Mouse (Mus musculus) naive thymus-derived CD4-positive, alpha-beta T cell, adult 2 months (primary cell): Measurements from ENCODE around the gene Cym.

Experiments
- DNase-seq: peaks from one replicate; pipeline ENCODE4 v3.0.0-alpha.2; 2011; ENCODE audit warnings: low read depth

Gene Cym

DNA sequence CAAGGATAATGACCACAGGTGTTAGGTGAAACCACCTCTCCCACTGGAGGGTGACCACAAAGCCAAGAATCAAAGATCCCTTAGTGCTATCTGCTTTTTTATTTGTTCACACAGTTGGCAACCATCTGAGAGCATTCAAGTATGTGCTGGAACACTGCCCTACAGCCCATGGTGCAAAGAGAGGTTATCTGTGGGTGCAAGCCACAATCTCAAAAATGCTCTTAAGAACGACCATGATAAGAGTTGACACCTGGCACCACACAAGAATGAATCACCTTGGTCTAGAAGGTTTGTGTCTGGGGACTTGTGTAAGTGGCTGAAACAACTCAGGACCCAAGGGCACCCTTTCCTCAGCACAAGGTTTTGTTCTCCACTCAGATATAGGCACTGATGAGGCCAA, 1.7 kb upstream of the Cym start:
- DNase-seq, result no peak

DNA sequence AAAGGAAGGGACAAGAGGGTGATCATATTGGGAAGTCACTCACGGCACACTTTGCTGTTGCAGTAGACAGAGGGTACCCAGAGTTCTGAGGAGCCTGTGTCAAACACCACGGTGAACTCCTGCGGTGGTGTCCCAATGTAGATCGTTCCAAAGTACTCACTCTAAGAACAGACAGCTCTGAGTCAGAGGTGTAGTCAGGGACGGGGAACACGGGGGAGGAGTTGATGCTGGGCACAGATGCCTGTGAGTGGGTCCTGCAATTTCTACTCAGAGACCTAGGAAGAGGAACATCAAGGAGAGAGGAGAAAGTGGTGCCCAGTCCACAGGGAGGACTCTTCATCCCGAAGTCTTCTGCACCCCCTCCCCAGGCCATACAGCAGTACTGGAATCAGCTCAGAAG, 3.0 kb downstream of the Cym start:
- no peak for DNase-seq

DNA sequence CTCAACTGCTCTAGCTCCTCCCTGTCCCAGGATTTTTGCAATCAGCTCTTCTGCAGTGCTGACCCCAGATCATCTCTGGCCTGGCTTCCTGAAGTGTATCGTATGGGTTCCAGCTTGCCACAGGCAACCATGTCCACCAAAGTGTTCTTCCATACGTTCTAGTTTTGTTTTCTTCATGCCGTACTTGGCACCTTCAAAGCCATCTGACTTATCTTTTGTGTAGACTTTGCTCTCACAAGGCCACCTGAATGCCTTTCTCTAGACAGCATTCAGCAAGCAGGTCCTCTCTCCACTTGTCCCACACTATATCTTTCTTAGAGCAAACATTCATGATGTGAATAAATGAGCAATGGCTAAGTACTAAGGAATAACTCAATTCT, 4.4 kb downstream of the Cym start:
- no peak for DNase-seq

DNA sequence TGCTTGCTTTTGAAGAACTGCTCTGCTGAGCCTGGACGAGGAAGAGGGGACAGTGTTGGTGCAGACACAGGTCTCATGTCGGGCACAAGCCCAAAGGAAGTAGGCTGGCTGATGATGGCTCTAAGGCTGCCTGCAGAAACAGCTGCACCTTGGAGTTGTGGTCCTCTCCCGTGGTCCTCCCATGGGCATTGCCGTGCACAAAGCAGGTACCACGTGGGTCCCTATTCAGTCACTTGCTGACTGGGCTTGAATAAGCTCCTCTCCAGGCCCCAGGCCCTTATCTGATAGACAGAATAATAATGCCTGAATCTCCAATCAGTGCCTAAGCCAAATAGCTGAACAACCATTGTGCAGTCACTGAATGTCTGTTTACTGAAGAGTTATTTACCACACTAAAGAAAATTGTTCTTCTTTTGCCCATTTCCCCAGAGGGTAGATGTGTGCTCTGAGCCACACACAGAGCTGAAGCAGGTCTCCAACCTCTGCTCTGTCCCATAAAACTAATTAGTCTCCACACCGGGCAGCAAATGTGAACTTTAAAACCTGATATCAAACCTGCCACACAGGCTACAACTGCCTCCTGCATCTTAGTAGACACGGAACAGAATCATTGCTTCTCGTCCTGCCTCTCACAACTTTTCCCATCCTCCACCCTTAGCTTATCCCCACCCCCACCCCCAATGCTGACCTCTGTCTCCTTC, 5.0 kb downstream of the Cym start:
- DNase-seq, result no peak

DNA sequence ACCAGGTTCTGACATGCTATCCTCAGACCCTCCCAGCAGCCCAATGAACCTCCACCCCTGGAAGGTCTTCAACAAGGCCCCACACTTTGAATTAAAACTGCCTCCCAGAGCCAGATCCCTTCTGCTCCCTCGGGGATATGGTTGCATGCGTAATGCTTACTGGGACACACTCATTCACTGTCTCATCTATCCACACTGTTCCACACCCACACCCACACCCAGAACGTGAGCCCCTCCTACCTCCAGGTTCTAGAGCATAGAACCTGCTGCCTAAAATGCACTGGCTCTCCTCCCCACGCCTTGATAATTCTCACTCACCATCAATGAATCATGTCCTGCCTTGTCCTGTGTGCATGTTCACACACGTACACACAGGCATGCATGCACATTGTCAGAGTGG, 6.9 kb downstream of the Cym start:
- DNase-seq, result no peak

DNA sequence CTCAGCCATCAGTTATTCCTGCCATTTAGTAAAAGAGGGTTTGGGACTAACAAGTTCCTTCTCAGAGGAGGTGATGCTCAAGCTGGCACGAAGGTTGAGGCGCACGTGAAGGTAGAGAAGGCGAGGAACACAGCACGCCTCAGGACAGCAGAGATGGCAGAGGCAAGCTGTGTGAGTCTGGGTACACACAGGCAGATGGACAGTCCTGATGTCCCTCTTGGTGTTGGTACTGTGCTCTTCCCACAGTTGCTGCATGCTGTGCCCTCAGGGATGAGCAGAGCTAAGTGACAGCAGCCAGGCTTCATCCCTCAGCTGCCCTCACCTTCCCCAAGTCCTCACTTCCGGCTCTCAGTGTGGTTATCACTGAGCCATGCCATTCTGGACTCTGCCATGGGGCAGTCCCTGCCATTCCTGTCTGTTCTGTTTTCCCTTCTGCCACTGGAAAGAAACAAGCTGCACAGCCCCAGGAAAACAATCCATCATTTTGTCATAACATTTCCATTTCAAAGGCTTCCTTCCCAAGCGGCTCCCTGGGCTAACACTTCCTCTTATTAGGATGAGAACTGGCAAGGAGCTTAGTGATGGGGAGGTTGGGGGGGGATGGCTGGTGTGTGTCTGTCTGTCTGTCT, 13.8 kb downstream of the Cym start:
- DNase-seq, result no peak

DNA sequence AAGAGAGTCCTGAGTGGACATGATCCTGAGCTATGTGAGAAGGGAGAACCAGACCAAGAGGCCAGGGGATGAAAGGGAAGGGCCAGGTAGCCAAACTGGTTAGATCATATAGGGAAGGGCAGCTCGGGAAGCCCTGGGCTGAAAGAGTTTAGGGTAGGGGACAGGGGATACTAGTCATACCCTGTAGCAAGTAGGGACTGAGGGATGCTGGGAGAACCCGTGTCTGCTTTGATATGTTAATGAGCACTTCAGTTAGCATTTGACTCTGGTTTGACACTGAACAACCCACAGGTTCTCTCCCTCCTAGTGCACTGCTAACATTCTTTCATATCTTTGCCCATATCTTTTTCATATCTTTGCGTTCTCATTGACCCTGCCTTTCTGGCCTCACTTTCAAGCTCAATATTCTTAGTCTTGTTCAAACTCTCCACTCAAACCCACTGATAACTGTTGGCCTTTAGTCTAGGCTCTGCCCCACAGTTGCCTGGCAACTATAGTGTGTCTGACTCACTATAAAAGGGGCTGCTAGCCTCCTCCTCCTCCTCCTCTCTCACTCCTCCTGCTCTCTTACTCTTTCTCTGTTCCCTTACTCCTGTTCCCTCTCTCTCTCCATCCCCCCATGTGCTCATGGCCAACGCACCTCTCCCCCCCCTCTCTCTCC, 14.9 kb downstream of the Cym start:
- DNase-seq, result no peak

DNA sequence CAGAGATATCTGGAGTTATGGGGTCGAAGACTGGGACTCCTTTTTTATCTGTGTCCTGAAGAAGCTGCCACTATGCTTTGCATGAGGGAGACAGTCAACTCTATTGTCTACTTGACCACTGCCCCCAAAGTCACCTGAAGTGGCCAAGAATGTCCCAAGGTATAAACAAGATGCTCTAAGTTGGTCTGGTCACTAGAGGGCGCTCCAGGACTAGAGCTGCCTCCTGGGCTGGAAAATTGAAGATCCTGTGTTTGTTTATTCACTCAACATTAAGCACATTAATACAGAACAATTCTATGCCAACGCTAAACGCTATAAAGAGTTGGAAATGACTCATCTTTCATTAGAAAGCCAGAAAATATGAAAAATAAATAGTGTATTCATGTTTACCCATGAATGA, 15.5 kb downstream of the Cym start:
- DNase-seq, result peak; percentile 84

DNA sequence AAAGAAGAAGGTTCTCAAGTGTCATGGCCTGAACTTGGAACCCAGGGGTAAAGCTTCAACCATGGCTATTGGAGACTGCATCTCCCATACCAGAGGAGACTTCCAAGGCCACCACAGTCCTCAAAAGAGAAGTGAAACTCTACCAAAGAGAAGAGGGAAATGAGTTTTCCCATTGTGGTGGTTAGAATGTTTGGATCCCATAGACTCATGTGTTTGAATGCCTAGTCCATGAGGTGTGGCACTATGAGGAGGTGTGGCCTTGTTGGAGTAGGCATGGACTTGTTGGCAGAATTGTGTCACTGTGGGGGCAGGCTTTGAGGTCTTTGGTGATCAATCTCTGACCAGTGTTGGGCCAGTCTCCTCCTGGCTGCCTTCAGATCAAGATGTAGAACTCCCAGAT, 16.4 kb downstream of the Cym start:
- no peak for DNase-seq

DNA sequence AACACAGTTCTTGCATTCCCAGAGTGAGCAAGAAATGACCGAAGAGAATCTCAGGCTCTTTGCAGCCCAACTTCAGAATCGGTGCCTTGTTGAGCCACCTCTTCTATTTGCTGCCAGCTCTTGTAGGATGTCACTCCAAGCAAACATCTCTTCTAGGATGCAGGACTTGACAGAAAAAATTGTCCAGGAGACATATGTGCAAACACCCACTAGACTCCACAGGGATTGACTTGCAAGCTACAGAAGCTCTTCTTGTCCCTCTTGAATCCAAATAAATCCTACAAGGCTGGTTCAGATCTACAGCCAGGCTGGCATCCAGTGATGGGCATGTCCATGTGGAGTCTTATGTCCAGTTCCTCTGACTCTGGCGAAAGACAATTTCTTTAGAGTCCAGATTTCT, 17.1 kb downstream of the Cym start:
- DNase-seq, result no peak

DNA sequence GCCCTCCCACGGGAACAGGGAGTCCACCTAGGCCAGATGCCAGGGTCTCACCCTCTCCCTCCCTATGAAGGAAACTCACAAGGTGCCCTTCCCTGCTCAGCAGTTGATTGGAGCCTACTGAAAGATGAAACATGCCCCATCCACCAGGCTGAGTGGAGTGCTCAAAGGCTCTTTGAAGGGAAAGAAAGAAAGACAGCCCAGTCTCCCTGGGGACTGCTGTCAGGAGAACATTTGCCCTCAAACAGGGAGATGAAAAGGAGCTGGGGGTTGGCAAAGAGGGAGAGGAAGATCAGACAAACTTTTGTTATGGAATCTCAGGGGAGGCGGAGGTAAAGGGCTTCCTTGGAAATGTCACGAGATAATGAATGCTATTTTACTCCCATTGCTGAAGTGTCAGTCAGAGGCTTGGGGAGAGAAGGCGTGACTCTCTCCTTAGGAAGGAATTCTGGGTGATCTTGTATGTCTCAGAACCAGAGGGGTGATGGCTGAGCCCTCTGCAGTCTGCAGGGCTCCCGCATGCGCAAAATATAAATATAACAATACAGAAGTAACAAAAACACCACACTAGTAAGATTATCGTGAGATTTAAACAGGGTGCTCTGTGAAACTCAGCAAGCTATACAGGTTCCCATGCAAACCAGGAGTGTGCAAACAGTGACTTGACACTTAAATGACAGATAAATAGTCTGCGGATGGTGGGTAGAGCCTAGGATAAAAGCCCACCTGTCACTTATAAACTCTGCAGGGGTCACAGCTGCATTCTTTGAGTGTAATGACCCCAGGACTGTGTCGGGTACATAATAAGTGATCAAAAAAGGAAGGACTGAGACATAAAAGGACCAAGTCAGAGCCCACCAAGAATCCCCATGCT, 20.0 kb downstream of the Cym start:
- DNase-seq, result no peak

DNA sequence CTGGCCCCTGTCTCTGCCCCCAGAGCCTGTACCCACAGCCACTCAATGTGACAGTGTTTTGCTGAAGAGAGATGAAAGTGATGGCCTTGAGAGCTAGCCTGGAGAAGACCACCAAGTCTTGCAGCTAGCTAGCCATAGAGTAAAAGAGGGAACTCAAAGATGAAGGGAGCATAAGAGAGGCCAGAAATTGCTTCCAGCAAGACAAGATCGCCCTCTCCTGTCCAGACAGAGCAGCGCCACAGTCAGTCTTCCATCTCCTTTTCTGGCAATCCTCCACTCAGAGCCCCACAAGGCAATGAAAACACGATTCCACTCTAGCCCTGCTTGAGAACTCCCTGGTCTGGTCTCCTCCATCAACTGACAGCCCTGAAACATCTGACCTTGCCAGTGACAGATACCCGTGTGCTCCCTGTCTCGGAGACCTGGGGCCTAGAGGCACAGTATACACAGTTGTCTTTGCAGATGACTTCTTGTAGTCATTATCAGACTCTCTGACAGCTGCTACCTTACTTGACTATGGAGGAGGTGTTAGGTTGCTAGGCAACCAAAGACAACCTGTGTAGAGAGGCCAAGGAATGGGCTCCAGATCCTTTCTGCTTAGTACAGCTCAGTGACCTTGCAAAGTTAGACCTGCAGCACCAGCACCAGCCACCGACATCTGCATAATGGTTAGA, 33.2 kb downstream of the Cym start:
- DNase-seq, result peak; percentile 66

DNA sequence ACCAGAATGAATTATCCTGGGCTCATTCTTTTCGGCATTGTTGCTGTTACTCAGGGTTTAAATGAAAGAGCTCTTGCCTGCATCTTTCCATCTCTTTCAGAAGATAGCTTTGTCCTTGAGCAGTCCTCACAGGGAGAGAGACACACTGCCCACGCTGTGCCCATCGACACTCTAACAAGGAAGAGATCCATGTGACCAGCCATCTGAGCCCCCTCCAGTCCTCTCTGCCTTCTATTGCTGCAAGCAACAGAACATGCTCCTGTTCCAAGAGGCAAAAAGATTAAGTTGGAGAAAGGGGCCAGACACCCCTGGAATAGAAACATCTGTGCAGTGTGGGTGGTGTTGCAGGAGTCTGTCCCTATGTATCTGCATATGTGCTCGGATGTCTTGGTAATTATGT, 34.5 kb downstream of the Cym start:
- no peak for DNase-seq

DNA sequence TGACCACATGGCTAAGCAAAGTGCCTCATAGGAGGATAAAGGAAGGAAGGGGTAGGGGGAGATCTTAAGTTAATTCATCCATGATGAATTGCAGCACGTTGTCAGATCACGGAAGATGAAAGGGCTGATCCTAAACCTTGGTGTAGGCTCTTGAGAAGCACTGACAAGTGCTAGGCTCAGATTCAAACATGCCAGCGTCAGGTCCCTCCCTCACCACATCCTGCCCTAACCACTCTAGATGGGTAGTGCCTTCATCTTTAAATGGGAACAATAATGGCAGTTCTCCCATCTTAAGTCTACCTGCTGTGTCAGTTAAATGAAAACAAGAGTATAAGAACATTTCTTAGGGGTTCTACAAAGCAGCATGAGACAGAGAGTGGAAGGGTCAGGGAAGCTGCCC, 35.9 kb downstream of the Cym start:
- DNase-seq, result peak; percentile 72

DNA sequence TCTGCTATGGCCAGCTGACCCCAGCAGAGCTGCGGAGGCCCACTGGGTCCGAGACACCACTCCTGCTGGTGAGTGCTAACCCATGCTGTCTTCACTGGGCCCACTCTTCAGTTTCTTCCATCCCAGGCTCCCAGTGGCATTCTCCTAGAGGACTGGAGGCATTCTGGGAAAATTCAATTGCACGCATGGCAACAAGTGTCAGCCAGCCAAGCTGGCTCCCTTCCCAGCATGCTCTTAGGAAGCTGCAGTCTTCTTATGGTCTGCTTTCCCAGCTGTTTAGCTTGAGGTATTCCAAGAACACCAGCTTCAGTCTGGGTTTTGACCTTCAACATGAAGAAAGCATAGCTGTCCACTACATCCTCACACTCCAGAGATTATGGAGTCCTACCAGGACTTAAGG, 38.4 kb downstream of the Cym start:
- DNase-seq, result no peak

DNA sequence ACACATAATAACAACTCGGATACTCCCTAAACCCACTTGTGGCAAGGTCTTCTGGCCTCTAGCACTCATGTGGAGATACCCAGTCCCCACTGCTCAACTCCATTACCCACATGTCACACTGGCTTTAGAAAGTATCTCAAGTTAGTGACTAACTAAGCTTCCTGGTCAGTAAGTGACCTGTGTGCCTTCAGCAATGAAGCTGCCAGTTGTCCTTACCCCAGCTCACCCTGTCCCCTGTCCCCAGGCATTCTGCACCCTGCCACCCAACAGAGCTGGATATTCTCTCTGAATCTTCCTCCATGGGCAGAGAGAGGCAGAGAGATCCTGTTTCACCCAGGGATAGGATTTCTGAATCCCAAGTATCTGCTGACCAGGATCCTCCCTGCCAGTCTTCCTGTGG, 38.8 kb downstream of the Cym start, which contains the start of gene Kcna10:
Gene Kcna10 (plus strand): TSS at position 301 of the 400 bp plus-strand sequence.
- DNase-seq, result no peak

DNA sequence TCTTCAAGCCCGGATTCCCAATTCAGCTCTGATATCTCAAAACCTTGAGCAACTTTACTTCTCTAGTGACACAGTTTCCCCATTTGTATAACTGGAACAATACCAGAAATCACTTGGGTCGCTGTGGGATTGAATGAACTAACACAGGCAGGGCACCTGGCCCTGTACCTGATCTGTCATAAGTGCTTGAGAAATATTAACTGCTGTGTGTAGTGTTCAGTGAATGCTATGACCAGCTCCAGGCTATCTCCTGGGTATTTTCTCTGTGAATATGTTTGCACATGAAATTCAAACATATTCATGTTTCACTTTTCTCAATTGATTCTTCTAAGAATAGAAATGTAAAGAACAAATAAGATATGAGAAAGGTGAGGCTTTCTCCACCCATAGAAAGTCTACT, 40.7 kb downstream of the Cym start:
- DNase-seq, result no peak

DNA sequence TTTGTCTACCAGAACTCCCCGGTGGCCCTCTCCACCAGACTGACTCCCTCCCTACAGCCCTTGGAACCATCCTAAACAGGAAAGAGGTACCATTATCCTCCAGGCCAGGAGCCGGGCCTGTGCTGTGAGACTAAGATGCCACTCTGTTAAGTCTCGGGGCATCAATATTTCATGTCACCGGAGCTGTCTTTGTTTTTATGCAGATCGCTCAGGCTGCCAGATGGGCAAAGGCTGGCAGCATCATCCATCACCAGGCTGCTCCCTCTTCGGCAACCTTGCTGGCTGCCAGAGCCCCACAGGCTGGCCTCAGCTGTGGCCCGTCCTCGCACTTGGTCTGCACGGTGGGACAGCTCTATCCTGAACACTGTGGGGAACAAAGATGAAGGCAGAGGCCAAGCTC, 45.0 kb downstream of the Cym start:
- DNase-seq, result no peak

DNA sequence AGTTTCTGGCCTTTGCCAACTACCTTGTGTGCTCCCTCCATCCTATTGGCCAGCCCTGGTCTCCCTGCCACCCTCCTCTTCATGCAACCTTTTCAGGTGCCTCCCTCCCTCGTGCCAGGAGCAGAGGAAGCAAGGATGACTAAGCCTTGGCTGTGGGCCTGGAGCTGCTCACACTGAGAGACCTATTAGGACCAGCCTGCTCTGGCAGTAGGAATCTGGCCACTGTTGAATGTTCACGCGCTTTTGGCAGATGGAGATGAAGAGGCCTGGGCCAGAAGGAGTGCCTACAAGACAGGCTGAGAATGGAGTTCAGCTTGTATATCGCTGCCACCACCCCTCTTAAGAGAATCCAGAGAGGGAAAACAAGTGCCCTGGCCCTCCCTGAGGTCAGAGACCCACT, 46.0 kb downstream of the Cym start:
- no peak for DNase-seq

DNA sequence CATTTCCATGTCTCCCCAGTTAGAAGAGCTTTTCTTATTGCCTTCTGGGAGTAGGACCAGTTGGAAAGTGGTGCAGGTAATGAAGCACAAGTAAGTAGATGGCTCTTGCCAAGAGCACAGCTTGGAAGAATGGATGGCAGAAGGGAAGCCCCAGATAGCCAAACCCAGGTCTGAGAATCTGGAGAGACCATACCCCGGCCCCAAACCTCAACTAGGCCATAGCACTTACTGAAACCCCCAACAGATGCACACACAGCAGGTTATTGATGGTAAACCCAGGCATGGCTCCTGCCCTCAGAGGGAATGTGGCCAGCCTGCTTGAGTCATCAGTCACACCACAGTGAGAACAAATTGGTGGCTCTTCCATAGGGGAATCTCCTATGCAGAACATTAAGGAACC, 49.0 kb downstream of the Cym start:
- no peak for DNase-seq

DNA sequence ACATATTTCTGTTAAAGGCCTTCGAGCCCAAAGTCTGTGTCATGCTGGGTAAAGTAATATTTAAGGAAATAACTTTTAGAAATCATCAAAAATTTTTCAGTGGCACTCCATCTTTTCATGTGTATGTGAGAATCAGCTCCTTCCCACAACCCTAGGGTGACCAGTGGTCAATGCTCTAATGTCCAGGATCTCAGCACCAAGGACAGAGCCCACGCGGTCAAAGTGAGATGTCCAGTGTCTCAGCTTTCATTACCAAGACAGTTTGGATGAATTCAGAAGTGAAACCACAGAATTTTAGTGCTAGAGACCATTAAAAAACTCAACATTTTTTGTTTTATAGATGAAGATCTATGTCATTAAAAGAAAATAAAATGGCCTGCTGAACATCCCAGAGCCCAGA, 49.6 kb downstream of the Cym start:
- no peak for DNase-seq

DNA sequence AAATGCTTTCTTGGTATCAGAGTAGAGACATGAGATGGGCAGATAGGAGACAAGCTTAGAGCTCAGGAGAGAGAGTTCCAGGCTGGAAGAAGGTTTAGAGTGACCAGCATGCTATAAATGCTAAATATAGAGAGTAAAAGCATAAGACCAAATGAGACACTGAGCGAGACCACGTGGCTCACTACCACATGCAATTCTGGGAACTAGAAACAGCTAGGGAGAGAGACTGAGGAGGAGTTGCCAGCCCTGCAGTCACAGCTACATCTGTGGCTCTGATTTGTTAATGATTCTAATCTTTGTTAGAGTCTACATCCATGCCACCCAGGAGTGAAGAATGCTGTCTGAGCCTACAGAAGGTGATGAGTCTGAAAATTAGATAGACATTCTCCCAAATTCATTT, 52.0 kb downstream of the Cym start:
- DNase-seq, result no peak
